Mouse (Mus musculus): ENCODE results near the gene Nt5c2.
"Not testable (repeated sequence)": the region's sequence is repeated elsewhere in the genome, so short reads cannot be mapped to it uniquely, and the experiment has no call there.

Gene Nt5c2

GRCm38 (mm10) chr19:46988231-46989087, 26.5 kb downstream of the Nt5c2 start:
- in situ Hi-C loops (cut with MboI, MseI), result loop anchor here (5.0 kb wide), 2 partner anchors 111 to 226 kb away; partner anchors contain the start of gene Cnnm2

- in situ Hi-C loops (cut with MboI, MseI), result loop anchor here (5.0 kb wide), 2 partner anchors 110 to 225 kb away; partner anchors contain the start of gene Cnnm2
Measured at GRCm38 (mm10) chr19:46987646-46988045, 27.3 kb downstream of the Nt5c2 start.

GRCm38 (mm10) chr19:46984726-46985622, 30.0 kb downstream of the Nt5c2 start:
- in situ Hi-C loops (cut with MboI, MseI), result loop anchor here (5.0 kb wide), 2 partner anchors 108 to 223 kb away; partner anchors contain the start of gene Cnnm2

GRCm38 (mm10) chr19:46983966-46984380, 31.0 kb downstream of the Nt5c2 start:
- in situ Hi-C loops (cut with MboI, MseI), result no loop called here

GRCm38 (mm10) chr19:46983352-46983965, 31.5 kb downstream of the Nt5c2 start:
- in situ Hi-C loops (cut with MboI, MseI), result no loop called here

- in situ Hi-C loops (cut with MboI, MseI), result no loop called here
Measured at GRCm38 (mm10) chr19:46981462-46981861, 33.5 kb downstream of the Nt5c2 start.

- in situ Hi-C loops (cut with MboI, MseI), result no loop called here
Measured at GRCm38 (mm10) chr19:46979781-46980105, 35.2 kb downstream of the Nt5c2 start.

- in situ Hi-C loops (cut with MboI, MseI), result no loop called here
Measured at GRCm38 (mm10) chr19:46978920-46979780, 35.8 kb downstream of the Nt5c2 start.

GRCm38 (mm10) chr19:46978069-46978468, 36.9 kb downstream of the Nt5c2 start:
- in situ Hi-C loops (cut with MboI, MseI), result not testable (repeated sequence)

- in situ Hi-C loops (cut with MboI, MseI), result no loop called here
Measured at GRCm38 (mm10) chr19:46977460-46977859, 37.5 kb downstream of the Nt5c2 start.

GRCm38 (mm10) chr19:46976743-46977142, 38.2 kb downstream of the Nt5c2 start:
- in situ Hi-C loops (cut with MboI, MseI), result no loop called here

GRCm38 (mm10) chr19:46975997-46976396, 39.0 kb downstream of the Nt5c2 start:
- in situ Hi-C loops (cut with MboI, MseI), result no loop called here

GRCm38 (mm10) chr19:46975565-46975964, 39.4 kb downstream of the Nt5c2 start:
- in situ Hi-C loops (cut with MboI, MseI), result no loop called here

- in situ Hi-C loops (cut with MboI, MseI), result no loop called here
Measured at GRCm38 (mm10) chr19:46972159-46972558, 42.8 kb downstream of the Nt5c2 start.

- in situ Hi-C loops (cut with MboI, MseI), result no loop called here
Measured at GRCm38 (mm10) chr19:46971712-46972111, 43.2 kb downstream of the Nt5c2 start.

GRCm38 (mm10) chr19:46971051-46971689, 43.8 kb downstream of the Nt5c2 start:
- in situ Hi-C loops (cut with MboI, MseI), result no loop called here

GRCm38 (mm10) chr19:46970121-46970729, 44.7 kb downstream of the Nt5c2 start:
- in situ Hi-C loops (cut with MboI, MseI), result no loop called here

- in situ Hi-C loops (cut with MboI, MseI), result no loop called here
Measured at GRCm38 (mm10) chr19:46969286-46969985, 45.5 kb downstream of the Nt5c2 start.

- in situ Hi-C loops (cut with MboI, MseI), result no loop called here
Measured at GRCm38 (mm10) chr19:46968833-46969232, 46.1 kb downstream of the Nt5c2 start.
